Mouse (Mus musculus): ENCODE results near the gene Kctd15. TPM values are rescaled to one million over a fixed set of nuclear protein-coding genes. Genes with fewer than 3 reads are reported as not detected.

The Kctd15 gene
- total and polyA plus RNA-seq, 3 experiments = not detected

DNA sequence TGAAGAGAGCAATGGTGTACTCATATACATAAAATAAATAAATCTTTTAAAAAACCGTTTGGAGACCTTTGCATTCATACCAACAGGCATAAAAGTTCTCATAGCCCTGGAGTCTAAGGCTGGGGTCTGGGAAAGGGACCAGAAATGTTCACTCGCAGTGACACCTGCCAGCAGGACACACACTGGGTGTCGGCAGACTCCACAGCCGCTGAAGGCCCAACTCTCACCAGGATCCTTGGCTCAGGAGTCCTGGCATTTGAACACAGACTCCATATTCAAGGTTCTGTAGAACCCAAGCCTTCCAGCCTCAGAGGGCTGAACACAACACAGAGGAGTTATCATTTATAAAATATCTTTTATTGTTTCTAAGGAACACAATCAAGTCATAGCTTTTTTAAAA, 19.9 kb downstream of the Kctd15 start:
- Histone ChIP-seq H3K27me3 (ENCODE audit: control insufficient read depth in 1 of 2, insufficient read depth in 2 of 2, low read length in 2 of 2) (no peaks in the 10 kb centered on the region), H3K36me3 (ENCODE audit: control insufficient read depth in 1 of 2, insufficient read depth in 2 of 2, low read length in 2 of 2) (no peaks in the 10 kb centered on the region), H3K9me3 (replicated peaks; ENCODE audit: insufficient read depth, low read length) (no peaks in the 10 kb centered on the region), H3K27ac (ENCODE audit: control insufficient read depth, low read depth, low read length) (no peak overlapping the region), H3K4me3 (ENCODE audit: control insufficient read depth in 1 of 2, insufficient read depth in 1 of 2, low read depth in 2 of 2, low read length in 2 of 2) (no peak overlapping the region), H3K9ac (ENCODE audit: control insufficient read depth, low read depth, low read length, poor library complexity, severe bottlenecking) (no peak overlapping the region), H3K79me2 (ENCODE audit: control insufficient read depth, insufficient read depth, low read length, poor library complexity) (no peaks in the 10 kb centered on the region), H3K4me1 (ENCODE audit: control insufficient read depth in 1 of 2, insufficient read depth in 2 of 2, low read length in 2 of 2) (no peaks in the 10 kb centered on the region)
- TF ChIP-seq EP300 (IDR thresholded peaks at IDR 0.05; ENCODE audit: low read depth in 1 of 2, low read length in 2 of 2) = no peak
- DNase-seq (ENCODE audit: low read depth, low spot score) = no peak

DNA sequence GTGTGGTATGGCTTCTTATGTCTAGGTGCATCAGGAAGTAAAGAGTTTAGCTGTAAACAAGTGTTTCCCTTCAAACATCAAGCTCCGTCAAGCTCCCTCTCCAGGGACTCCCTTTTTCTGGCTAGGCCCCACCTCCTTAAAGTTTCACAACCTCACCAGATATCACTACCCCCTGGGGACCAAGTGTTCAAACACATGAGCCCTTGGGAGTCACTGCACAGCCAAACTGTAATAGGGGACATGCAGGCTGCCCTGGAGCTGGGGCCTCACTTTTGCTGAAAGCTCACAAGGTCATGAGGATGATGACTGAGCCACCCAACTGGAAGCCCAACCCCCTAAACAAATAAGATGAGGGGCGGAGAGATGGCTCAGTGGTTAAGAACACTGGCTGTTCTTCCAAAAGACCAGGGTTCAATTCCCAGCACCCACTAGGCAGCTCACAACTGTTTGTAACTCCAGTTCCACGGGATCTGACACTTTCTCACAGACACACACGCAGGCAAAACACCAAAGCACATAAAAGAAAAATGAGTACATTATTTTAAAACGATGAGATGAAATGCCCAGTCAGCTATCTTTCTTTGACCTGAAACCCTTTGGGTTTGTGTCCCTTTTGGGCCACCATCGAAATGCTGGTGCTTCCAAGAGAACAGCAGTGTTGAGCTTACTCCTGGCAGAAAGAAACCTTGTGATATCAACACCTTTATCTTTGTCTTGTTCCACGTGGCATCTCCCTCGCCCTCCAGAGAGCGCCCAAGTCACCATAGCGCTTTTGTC, 23.4 kb downstream of the Kctd15 start:
- no peak for DNase-seq (ENCODE audit: low read depth, low spot score)
- H3K4me1 ChIP-seq (ENCODE audit: control insufficient read depth in 1 of 2, insufficient read depth in 2 of 2, low read length in 2 of 2) = no peaks in the 10 kb centered on the region

DNA sequence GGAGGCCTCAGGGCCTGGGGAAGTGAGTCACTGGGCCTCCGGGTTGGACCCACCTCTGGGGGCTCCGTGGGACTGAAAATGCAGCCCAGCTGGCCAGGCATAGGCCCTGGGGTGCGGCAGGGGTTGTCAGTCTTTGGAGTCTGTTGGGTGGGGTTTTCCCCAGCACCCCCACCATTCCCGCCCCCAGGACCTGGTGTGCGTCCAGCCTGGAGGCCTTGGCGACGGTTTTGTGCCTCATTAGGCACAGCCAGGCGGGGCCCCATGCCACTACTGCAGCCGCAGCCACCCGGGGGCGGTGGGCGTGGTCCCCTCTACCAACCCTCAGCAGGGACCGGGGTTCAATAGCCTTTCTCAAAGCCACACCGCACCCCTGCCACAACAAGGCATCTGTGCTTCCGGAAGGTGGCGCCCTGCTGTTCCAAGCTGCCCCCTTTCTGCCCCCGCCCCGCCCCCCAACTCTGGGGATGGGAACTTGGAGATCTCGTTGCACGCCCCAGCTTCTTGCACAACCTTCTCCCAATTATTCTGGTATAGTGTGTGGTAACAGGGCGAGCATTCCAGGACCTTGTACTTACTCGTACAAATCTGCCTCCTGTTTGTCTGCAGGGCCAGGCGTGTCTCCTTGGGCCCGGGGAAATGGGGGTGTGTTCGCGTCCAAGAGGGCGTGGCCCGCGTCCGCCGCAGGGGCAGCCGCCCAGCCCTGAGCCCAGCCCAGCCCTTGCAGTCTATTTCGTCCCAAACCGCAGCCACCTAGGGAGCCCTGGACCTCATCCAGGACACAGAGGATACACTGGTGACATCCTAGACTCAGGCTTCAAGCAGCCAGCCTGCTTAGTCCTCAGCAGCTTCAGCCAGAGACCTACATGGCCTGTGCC, 26.1 kb downstream of the Kctd15 start:
- H3K4me1 ChIP-seq (ENCODE audit: control insufficient read depth in 1 of 2, insufficient read depth in 2 of 2, low read length in 2 of 2) = no peaks in the 10 kb centered on the region
- no peak for TF ChIP-seq ETS1 (IDR thresholded peaks at IDR 0.05; ENCODE audit: low read depth, low read length)
- TF ChIP-seq JUND (IDR thresholded peaks at IDR 0.05; ENCODE audit: low read depth, low read length) = no peak
- no peak for TF ChIP-seq CHD2 (IDR thresholded peaks at IDR 0.05; ENCODE audit: low read length)
- TF ChIP-seq ZKSCAN1 (IDR thresholded peaks at IDR 0.05; ENCODE audit: low read depth, low read length) = no peak
- no peak for TF ChIP-seq EP300 (IDR thresholded peaks at IDR 0.05; ENCODE audit: low read depth in 1 of 2, low read length in 2 of 2)
- TF ChIP-seq UBTF (IDR thresholded peaks at IDR 0.05; ENCODE audit: borderline replicate concordance, insufficient read depth, low read depth, low read length) = no peak
- no peak for TF ChIP-seq MXI1 (IDR thresholded peaks at IDR 0.05; ENCODE audit: low read depth, low read length)
- no peak for TF ChIP-seq TAL1 (IDR thresholded peaks at IDR 0.05; ENCODE audit: low read length)
- TF ChIP-seq TBP (IDR thresholded peaks at IDR 0.05; ENCODE audit: low read depth, low read length) = no peak
- TF ChIP-seq NELFE (IDR thresholded peaks at IDR 0.05; ENCODE audit: low read depth, low read length) = no peak
- no peak for TF ChIP-seq ZMIZ1 (IDR thresholded peaks at IDR 0.05; ENCODE audit: low read depth, low read length)
- TF ChIP-seq CTCF (IDR thresholded peaks at IDR 0.05 in 2 of 3, conservative IDR thresholded peaks at IDR 0.05 in 1 of 3; ENCODE audit: control insufficient read depth in 1 of 3, insufficient read depth in 1 of 3, low read depth in 2 of 3, low read length in 3 of 3, poor library complexity in 1 of 3, severe bottlenecking in 1 of 3) = no peak
- TF ChIP-seq HCFC1 (IDR thresholded peaks at IDR 0.05; ENCODE audit: low read depth, low read length) = no peak
- H3K4me3 ChIP-seq (ENCODE audit: control insufficient read depth in 1 of 2, insufficient read depth in 1 of 2, low read depth in 2 of 2, low read length in 2 of 2) = no peak overlapping the region
- no peak overlapping the region for H3K27ac ChIP-seq (ENCODE audit: control insufficient read depth, low read depth, low read length)
- H3K79me2 ChIP-seq (ENCODE audit: control insufficient read depth, insufficient read depth, low read length, poor library complexity) = no peaks in the 10 kb centered on the region
- H3K36me3 ChIP-seq (ENCODE audit: control insufficient read depth in 1 of 2, insufficient read depth in 2 of 2, low read length in 2 of 2) = no peaks in the 10 kb centered on the region
- H3K9me3 ChIP-seq (replicated peaks; ENCODE audit: insufficient read depth, low read length) = no peaks in the 10 kb centered on the region
- no peak overlapping the region for H3K9ac ChIP-seq (ENCODE audit: control insufficient read depth, low read depth, low read length, poor library complexity, severe bottlenecking)
- no peaks in the 10 kb centered on the region for H3K27me3 ChIP-seq (ENCODE audit: control insufficient read depth in 1 of 2, insufficient read depth in 2 of 2, low read length in 2 of 2)
- no peak for DNase-seq (ENCODE audit: low read depth, low spot score)

More for the DNA sequence above, 23.4 kb downstream of the Kctd15 start:
- TF ChIP-seq POLR2AphosphoS5 (IDR thresholded peaks at IDR 0.05; ENCODE audit: borderline replicate concordance, low read depth, low read length) = no peak
- TF ChIP-seq POLR2AphosphoS2 (IDR thresholded peaks at IDR 0.05; ENCODE audit: low read length) = no peak
- TF ChIP-seq E2F4 (IDR thresholded peaks at IDR 0.05; ENCODE audit: borderline replicate concordance, low read depth, low read length) = no peak
- no peak for TF ChIP-seq MYC (IDR thresholded peaks at IDR 0.05; ENCODE audit: low read depth, low read length)
- TF ChIP-seq UBTF (IDR thresholded peaks at IDR 0.05; ENCODE audit: borderline replicate concordance, insufficient read depth, low read depth, low read length) = no peak
- TF ChIP-seq SIN3A (IDR thresholded peaks at IDR 0.05; ENCODE audit: low read length) = no peak
- TF ChIP-seq TBP (IDR thresholded peaks at IDR 0.05; ENCODE audit: low read depth, low read length) = no peak
- TF ChIP-seq TCF12 (IDR thresholded peaks at IDR 0.05; ENCODE audit: low read depth, low read length) = no peak
- TF ChIP-seq MYB (IDR thresholded peaks at IDR 0.05; ENCODE audit: low read depth, low read length) = no peak
- TF ChIP-seq POLR2A (IDR thresholded peaks at IDR 0.05; ENCODE audit: control insufficient read depth in 1 of 2, insufficient read depth in 1 of 2, low read depth in 1 of 2, low read length in 2 of 2, poor library complexity in 1 of 2) = no peak
- no peak for TF ChIP-seq CHD1 (IDR thresholded peaks at IDR 0.05; ENCODE audit: low read depth, low read length)
- TF ChIP-seq ZNF384 (IDR thresholded peaks at IDR 0.05; ENCODE audit: low read depth, low read length) = no peak
- no peak for TF ChIP-seq ZMIZ1 (IDR thresholded peaks at IDR 0.05; ENCODE audit: low read depth, low read length)
- no peak overlapping the region for H3K9ac ChIP-seq (ENCODE audit: control insufficient read depth, low read depth, low read length, poor library complexity, severe bottlenecking)
- no peak overlapping the region for H3K4me3 ChIP-seq (ENCODE audit: control insufficient read depth in 1 of 2, insufficient read depth in 1 of 2, low read depth in 2 of 2, low read length in 2 of 2)
- no peaks in the 10 kb centered on the region for H3K79me2 ChIP-seq (ENCODE audit: control insufficient read depth, insufficient read depth, low read length, poor library complexity)
- no peaks in the 10 kb centered on the region for H3K27me3 ChIP-seq (ENCODE audit: control insufficient read depth in 1 of 2, insufficient read depth in 2 of 2, low read length in 2 of 2)
- H3K27ac ChIP-seq (ENCODE audit: control insufficient read depth, low read depth, low read length) = no peak overlapping the region
- no peaks in the 10 kb centered on the region for H3K36me3 ChIP-seq (ENCODE audit: control insufficient read depth in 1 of 2, insufficient read depth in 2 of 2, low read length in 2 of 2)
- no peaks in the 10 kb centered on the region for H3K9me3 ChIP-seq (replicated peaks; ENCODE audit: insufficient read depth, low read length)
